Mouse (Mus musculus): Measurements from ENCODE around the gene Fsip1.

The Fsip1 gene

GRCm38 (mm10) chr2:118081581-118081980, 175.2 kb downstream of the Fsip1 start:
- no peak for DNase-seq
